In the genomic region with DNA sequence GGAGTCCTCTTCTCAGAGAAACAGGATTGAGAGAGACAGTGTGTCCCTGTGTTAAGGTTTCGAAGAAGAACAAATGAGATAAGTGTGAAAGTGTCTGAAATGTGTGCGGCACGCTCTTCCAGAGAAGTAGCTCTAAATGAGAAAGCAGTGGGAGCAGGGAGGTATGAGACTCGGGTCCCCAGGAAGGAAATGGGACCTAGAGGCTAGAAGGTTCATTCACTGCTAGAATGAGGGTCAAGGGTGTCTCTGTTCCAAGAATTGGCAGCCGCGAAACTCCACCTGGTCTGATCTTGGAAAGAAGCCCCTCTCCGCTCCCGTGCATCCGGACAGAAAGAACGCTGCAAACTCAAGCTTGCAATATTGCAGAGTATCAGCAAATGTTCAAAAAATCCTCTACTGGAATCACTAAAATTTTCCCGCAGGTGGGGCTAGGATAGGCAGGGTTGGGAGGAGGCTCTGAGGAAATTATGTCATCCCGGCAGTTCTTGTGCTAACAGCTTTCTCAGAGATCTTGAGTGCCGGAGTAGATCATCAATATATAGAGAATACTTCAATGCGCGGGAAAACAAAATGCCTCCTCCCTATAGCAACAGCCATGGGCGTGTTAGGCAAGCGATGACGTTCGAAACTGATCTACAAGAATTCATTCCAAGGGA, we compare ENCODE assay signal across 8 mouse cellular contexts. TPM values are rescaled to one million over a fixed set of nuclear protein-coding genes. Genes with fewer than 3 reads are reported as not detected.
DNase-seq lines count a peak whose midpoint lies in the region; ATAC-seq and TF ChIP-seq lines count a peak whose summit lies in the region.

No protein-coding gene starts in this region.

- DNase-seq in layer of hippocampus, adult 2 months (ENCODE audit: low spot score in 2 of 2), result no peak
- no peak for DNase-seq in layer of hippocampus, adult 9-11 months
- peak; percentile 46 for DNase-seq in embryo, embryonic 9.5 days (ENCODE audit: extremely low spot score)
- peak; percentile 54 for DNase-seq in limb, embryonic 11.5 days (ENCODE audit: low spot score)
- no peak for DNase-seq in ovary, postnatal 36 days (ENCODE audit: low spot score)
- no peak for DNase-seq in gastrocnemius, postnatal 4 days (ENCODE audit: low spot score in 2 of 2)

- TF ChIP-seq CTCF in layer of hippocampus, adult 2 months (conservative IDR thresholded peaks at IDR 0.05), result no peak

- H3K36me3 ChIP-seq in heart, embryonic 14.5 days (ENCODE audit: control insufficient read depth, insufficient read depth, low read length), result no peaks in the 10 kb centered on the region
- H3K36me3 ChIP-seq in limb, embryonic 11.5 days (ENCODE audit: control insufficient read depth, insufficient read depth, low read length), result no peaks in the 10 kb centered on the region
- H3K36me3 ChIP-seq in neural tube, embryonic 14.5 days (ENCODE audit: control insufficient read depth, insufficient read depth, low read length), result no peaks in the 10 kb centered on the region

- peak overlapping the region; percentile 96 for H3K4me2 ChIP-seq in heart, embryonic 14.5 days (ENCODE audit: low read length)
- peak overlapping the region; percentile 72 for H3K4me2 ChIP-seq in limb, embryonic 11.5 days (ENCODE audit: low read depth, severe bottlenecking)
- H3K4me2 ChIP-seq in neural tube, embryonic 14.5 days (ENCODE audit: low read depth, low read length), result peak overlapping the region; percentile 73

- peak overlapping the region; percentile 95 for H3K27ac ChIP-seq in layer of hippocampus, adult 2 months
- H3K27ac ChIP-seq in heart, embryonic 14.5 days (replicated peaks in 1 of 2; ENCODE audit: control insufficient read depth in 1 of 2, insufficient read depth in 1 of 2, low read depth in 2 of 2, low read length in 2 of 2), result peak overlapping the region in 1 of 2 experiments; percentile 77; a peak in 2 of 4 replicates
- H3K27ac ChIP-seq in limb, embryonic 11.5 days (replicated peaks; ENCODE audit: low read depth, low read length), result peak overlapping the region; percentile 96
- H3K27ac ChIP-seq in neural tube, embryonic 14.5 days (ENCODE audit: low read depth, low read length), result peak overlapping the region; percentile 96

- no peaks in the 10 kb centered on the region for H3K9me3 ChIP-seq in heart, embryonic 14.5 days (ENCODE audit: control insufficient read depth, low read length)
- H3K9me3 ChIP-seq in limb, embryonic 11.5 days (ENCODE audit: control insufficient read depth, low read length), result no peaks in the 10 kb centered on the region
- no peaks in the 10 kb centered on the region for H3K9me3 ChIP-seq in neural tube, embryonic 14.5 days (ENCODE audit: control insufficient read depth, low read length)

- H3K9ac ChIP-seq in heart, embryonic 14.5 days (ENCODE audit: low read length), result peak overlapping the region; percentile 67
- H3K9ac ChIP-seq in limb, embryonic 11.5 days (ENCODE audit: low read length), result peak overlapping the region; percentile 79
- peak overlapping the region; percentile 84 for H3K9ac ChIP-seq in neural tube, embryonic 14.5 days (replicated peaks; ENCODE audit: low read depth, low read length)

- 8% methylated on average over 19 of the region's 19 CpGs for WGBS in heart, embryonic 14.5 days
- WGBS in limb, embryonic 11.5 days, result 3% methylated on average over 19 of the region's 19 CpGs
- 6% methylated on average over 19 of the region's 19 CpGs for WGBS in neural tube, embryonic 14.5 days

- ATAC-seq in heart, embryonic 14.5 days (ENCODE audit: insufficient number of reproducible peaks, insufficient read depth, low FRiP score, low read depth), result no peak
- ATAC-seq in limb, embryonic 11.5 days (ENCODE audit: insufficient number of reproducible peaks, low FRiP score, low TSS enrichment, low read depth), result no peak
- ATAC-seq in neural tube, embryonic 14.5 days (ENCODE audit: low read depth), result no peak

- no peaks in the 10 kb centered on the region for H3K27me3 ChIP-seq in heart, embryonic 14.5 days (ENCODE audit: control insufficient read depth, insufficient read depth, low read length)
- no peaks in the 10 kb centered on the region for H3K27me3 ChIP-seq in limb, embryonic 11.5 days (ENCODE audit: control insufficient read depth, insufficient read depth, low read length)
- H3K27me3 ChIP-seq in neural tube, embryonic 14.5 days (ENCODE audit: control insufficient read depth, insufficient read depth, low read length), result no peaks in the 10 kb centered on the region

- peaks cover 3 to 17% of the 10 kb centered on the region in 2 experiments; a peak in 3 of 4 replicates for H3K4me1 ChIP-seq in heart, embryonic 14.5 days (ENCODE audit: control insufficient read depth in 2 of 2, insufficient read depth in 2 of 2, low read length in 2 of 2)
- peaks cover 9% of the 10 kb centered on the region for H3K4me1 ChIP-seq in limb, embryonic 11.5 days (ENCODE audit: control insufficient read depth, insufficient read depth, low read length)
- peaks cover 10% of the 10 kb centered on the region for H3K4me1 ChIP-seq in neural tube, embryonic 14.5 days (ENCODE audit: control insufficient read depth, insufficient read depth, low read length)

- H3K4me3 ChIP-seq in layer of hippocampus, adult 2 months, result peak overlapping the region; percentile 61
- peak overlapping the region; percentile 60 to 66 for H3K4me3 ChIP-seq in heart, embryonic 14.5 days (ENCODE audit: control insufficient read depth in 1 of 2, insufficient read depth in 1 of 2, low read depth in 1 of 2, low read length in 2 of 2)
- peak overlapping the region; percentile 46 for H3K4me3 ChIP-seq in limb, embryonic 11.5 days (ENCODE audit: low read depth, low read length)
- peak overlapping the region; percentile 55 for H3K4me3 ChIP-seq in neural tube, embryonic 14.5 days (ENCODE audit: low read depth, low read length)

RNA-seq across cellular contexts. Expression of gene Klf12, which starts 2.2 kb away (rescaled TPM):
- total RNA-seq in layer of hippocampus, adult 2 months (2021), result 10 to 100 TPM; 39.2 to 40.1 TPM
- 4.5 and 5.7 TPM in 2 replicates for polyA plus RNA-seq in heart, embryonic 14.5 days (2014; fragmentation: Nextera tagmentation; extraction: Ambion mirVana)
- polyA plus RNA-seq in limb, embryonic 11.5 days (2014; fragmentation: Nextera tagmentation; extraction: Ambion mirVana), result 33.3 and 34.0 TPM in 2 replicates
- 43.6 and 43.7 TPM in 2 replicates for polyA plus RNA-seq in neural tube, embryonic 14.5 days (2014; fragmentation: Nextera tagmentation; extraction: Ambion mirVana)
- 10 to 100 TPM; 19.0 to 20.2 TPM for total RNA-seq in gastrocnemius, postnatal 4 days (2021)

Comparison
In these comparisons a context has a peak if more than half of its experiments do, and no peak if none do; other contexts are left out.
1. DNase-seq: peak in embryo, embryonic 9.5 days (single experiment) and limb, embryonic 11.5 days (single experiment); none in layer of hippocampus, adult 2 months (0 of 2), layer of hippocampus, adult 9-11 months (single experiment), ovary, postnatal 36 days (single experiment) and gastrocnemius, postnatal 4 days (0 of 2).
2. Peak in every context shown above with its lines, with median percentiles within 50 percentile points of each other: H3K4me3 ChIP-seq, H3K4me2 ChIP-seq and H3K9ac ChIP-seq.